Mouse (Mus musculus) thymus, postnatal 36 days (tissue): ENCODE data around the gene Rab8b.
A peak's percentile ranks its signal among the peaks of the same experiment; 100 is the strongest.
"Not testable (repeated sequence)": the region's sequence is repeated elsewhere in the genome, so short reads cannot be mapped to it uniquely, and the experiment has no call there.

Source experiments
- DNase-seq, 2 experiments: peaks; one replicate each; pipeline ENCODE4 v3.0.0; 2022; ENCODE audit warnings: mixed read lengths in 2 of 2

Gene Rab8b

GRCm38 (mm10) chr9:66834318-66835096 lies 85.0 kb downstream of the Rab8b start, which contains the start of gene Aph1c:
Aph1c (minus strand) TSS chr9:66834726.
- peak; percentile 99 for DNase-seq

GRCm38 (mm10) chr9:66833851-66834250 lies 85.6 kb downstream of the Rab8b start:
- DNase-seq = peak in 1 of 2 experiments; percentile 5

GRCm38 (mm10) chr9:66832366-66832908 lies 87.0 kb downstream of the Rab8b start:
- no peak for DNase-seq

GRCm38 (mm10) chr9:66825990-66826389 lies 93.5 kb downstream of the Rab8b start:
- no peak for DNase-seq

GRCm38 (mm10) chr9:66822255-66822654 lies 97.2 kb downstream of the Rab8b start:
- DNase-seq = not testable (repeated sequence)

GRCm38 (mm10) chr9:66820996-66821395 lies 98.5 kb downstream of the Rab8b start:
- DNase-seq = no peak

- DNase-seq = no peak
Observed at GRCm38 (mm10) chr9:66813392-66813791, 106.1 kb downstream of the Rab8b start.

GRCm38 (mm10) chr9:66805951-66806350 lies 113.5 kb downstream of the Rab8b start:
- DNase-seq = not testable (repeated sequence)

- DNase-seq = no peak
Observed at GRCm38 (mm10) chr9:66801947-66802346, 117.5 kb downstream of the Rab8b start.

GRCm38 (mm10) chr9:66796739-66797138 lies 122.7 kb downstream of the Rab8b start, which contains the start of gene Gm10647:
Gm10647 (plus strand) TSS chr9:66797039.
- no peak for DNase-seq

GRCm38 (mm10) chr9:66795464-66796324 lies 123.8 kb downstream of the Rab8b start, which contains the start of gene Aph1b:
Aph1b (minus strand) TSS chr9:66795490.
- DNase-seq = peak; percentile 91 to 95

- DNase-seq = no peak
Observed at GRCm38 (mm10) chr9:66794629-66795463, 124.6 kb downstream of the Rab8b start.
